Mouse (Mus musculus): ENCODE results near the gene Basp1. TPM values are rescaled to one million over a fixed set of nuclear protein-coding genes. Genes with fewer than 3 reads are reported as not detected.
"Not testable (repeated sequence)": the region's sequence is repeated elsewhere in the genome, so short reads cannot be mapped to it uniquely, and the experiment has no call there.

Gene Basp1
- 1 to 10 TPM; 6.6 to 8.1 TPM for total RNA-seq (2021)
- polyA plus RNA-seq (2012; rRNA removed): 2.4 and 4.2 TPM in 2 replicates
- long read RNA-seq, transcript Basp1-201 (2 exons, 1,855 nt): major isoform, 7 of 8 reads
- long read RNA-seq, partial matches to known transcripts: 0 of 8 reads
- long read RNA-seq, other reads (novel, unspliced or antisense): 1 of 8 reads

DNA sequence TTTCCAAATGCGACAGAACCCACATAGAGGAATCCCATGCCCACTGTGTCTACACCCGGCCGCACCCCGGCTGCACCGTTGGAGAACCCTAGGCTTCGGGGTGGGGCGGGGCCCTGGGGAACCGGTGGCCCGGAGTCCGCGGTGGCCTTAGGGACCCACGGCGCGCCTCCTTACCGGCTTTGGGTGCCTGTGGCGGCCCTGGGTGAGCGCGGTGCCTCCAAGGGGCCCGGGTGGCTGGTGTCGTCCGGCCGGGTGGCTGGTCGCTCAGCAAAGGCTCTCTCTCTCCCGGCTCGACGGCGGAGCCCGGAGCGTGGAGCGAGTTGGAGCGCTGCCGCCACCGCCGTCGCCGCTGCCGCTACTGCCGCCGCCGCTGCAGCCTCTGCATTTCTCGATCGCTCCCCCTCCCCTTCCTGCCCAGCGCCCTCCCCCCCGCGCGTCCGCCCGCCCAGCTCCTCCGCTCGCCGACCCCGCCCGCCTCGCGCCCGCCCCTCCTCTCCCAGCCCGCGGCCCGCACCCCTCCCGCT lies at the start of gene Basp1:
Gene Basp1, minus strand, starts transcription at position 387 of the 524 bp plus-strand sequence.
- peak; percentile 44 for DNase-seq

GRCm38 (mm10) chr15:25463076-25463475 lies 49.5 kb upstream of the Basp1 start:
- DNase-seq: not testable (repeated sequence)

GRCm38 (mm10) chr15:25462056-25462762 lies 48.6 kb upstream of the Basp1 start:
- no peak for DNase-seq

- DNase-seq: no peak
Measured at GRCm38 (mm10) chr15:25459901-25460300, 46.3 kb upstream of the Basp1 start.

DNA sequence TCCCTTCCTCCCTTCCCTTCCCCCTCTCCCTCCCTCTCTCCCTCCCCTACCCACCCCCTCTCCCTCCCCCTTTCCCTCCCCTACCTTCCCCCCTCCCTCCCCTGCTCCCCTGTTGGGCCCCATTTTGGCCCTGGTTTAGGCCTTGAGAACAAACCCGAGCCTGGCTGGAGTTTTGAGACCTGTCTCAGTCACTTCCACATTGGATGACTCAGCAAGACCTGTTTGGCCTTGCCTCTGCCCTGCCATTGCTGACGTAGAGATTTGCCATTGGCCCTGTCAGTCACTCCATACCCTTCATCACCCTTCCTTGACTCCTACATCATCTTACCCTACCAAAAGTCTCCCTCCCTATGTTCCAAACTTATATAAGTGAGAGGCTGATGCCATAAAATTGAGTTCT lies 43.9 kb upstream of the Basp1 start:
- no peak for DNase-seq

DNA sequence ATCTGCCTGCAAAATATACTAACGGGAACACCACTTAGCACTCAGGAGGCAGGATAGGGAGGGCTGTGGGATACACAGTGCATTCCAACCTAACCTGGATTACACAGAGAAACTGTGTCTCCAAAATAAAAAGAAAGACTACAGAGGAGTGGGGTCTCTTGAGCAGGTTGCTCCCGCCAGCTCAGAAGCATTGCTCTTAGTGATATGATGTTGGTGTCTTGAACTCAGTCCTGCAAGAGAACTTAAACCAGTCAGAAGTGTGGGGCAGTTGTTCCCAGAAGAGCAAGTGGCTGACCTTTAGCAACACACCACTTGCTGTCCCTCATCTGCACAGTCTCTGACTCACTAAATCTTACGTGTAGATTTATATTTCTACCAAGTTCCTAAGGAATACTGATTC lies 40.0 kb upstream of the Basp1 start:
- no peak for DNase-seq

DNA sequence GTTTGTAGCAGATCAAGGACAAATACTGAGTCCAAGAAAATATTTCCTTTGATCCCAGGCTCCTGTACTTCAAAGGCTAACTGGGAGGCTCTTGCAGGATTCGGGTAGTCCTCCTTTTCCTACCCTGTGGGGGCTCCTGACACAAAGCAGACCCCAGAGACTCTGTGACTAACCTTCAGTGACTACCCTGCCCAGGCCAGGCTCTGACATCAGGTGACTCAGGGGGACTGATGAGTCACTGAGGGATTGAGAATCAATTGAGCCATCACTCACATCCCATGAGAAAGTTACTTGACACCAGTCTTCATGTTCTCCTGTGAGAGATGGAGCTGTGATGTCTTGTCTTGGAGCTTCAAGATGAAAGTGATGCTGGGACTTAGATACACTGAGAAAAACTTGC lies 35.8 kb upstream of the Basp1 start:
- DNase-seq: peak; percentile 68

DNA sequence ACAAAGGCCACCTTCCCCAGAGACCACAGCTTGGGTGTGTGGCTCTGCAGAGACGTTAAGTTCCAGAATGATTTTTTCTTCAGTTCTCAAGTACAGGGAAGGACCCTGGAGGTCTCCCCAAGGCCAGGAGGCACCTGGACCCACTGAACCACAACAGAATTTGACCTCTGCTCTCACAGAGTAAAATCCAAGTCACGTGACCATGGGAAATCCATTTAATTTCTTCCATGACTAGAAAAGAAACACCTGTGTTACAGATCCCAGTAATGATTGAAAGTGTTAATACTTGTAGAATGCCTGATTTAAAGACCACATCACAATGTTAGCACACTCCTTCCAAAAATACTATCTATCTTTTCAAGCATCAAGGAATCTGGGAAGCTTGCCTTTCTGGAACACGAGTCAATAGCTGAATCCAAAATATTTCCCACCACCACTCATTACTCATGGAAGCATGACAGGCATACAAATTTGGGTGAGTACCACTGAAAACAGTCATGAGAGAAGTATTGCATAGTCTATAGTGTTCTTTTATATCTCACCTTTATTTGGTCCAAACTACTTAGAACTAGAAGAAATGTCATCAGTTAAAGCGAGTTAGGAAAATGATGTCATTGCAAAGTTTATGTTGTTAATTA lies 35.3 kb upstream of the Basp1 start:
- no peak for DNase-seq

DNA sequence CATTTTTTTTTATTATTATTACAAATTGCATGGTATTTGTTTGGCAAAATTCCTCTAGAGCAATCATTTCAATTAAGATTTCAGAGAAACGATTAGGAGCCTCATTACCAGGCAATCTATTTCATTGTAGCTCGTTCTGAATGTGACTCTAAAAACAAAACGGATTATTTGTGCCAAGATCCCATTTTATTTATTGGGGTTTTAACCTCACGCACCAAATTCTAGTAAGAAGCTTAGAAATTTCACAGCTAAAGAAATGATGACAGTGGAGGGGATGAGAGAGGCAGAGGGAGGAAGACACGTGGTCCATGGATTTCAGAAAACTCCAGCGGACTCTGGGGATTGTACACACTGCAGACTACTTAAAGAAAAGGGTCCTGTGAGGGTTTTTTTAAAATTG lies 33.6 kb upstream of the Basp1 start:
- DNase-seq: no peak

GRCm38 (mm10) chr15:25446155-25446487 lies 32.6 kb upstream of the Basp1 start:
- no peak for DNase-seq

- no peak for DNase-seq
Measured at GRCm38 (mm10) chr15:25445361-25446154, 32.0 kb upstream of the Basp1 start.

- peak; percentile 75 for DNase-seq
Measured at GRCm38 (mm10) chr15:25444208-25444607, 30.6 kb upstream of the Basp1 start.

- peak; percentile 10 for DNase-seq
Measured at GRCm38 (mm10) chr15:25443140-25443790, 29.7 kb upstream of the Basp1 start.

GRCm38 (mm10) chr15:25441868-25442185 lies 28.3 kb upstream of the Basp1 start:
- DNase-seq: peak; percentile 7

GRCm38 (mm10) chr15:25440991-25441867 lies 27.7 kb upstream of the Basp1 start:
- peak; percentile 74 for DNase-seq

DNA sequence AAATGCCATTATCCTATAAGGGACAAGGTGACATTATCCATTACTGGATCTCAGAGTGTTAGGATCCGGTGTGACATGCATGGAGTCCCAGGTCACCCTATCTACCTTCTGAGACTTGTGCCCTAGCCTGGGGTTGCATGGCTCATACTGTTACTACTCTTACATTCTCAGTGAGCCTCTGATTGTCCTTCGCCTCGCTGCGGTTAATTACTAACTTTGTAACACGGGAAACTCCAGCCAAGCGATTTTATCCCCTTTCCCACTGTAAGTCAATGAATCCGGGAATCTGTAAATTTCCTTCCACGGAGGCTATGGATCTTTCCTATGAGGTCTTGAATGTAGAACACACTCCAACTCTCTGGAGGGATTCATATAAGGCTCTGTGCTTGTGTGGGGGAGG lies 26.8 kb upstream of the Basp1 start:
- DNase-seq: no peak

- DNase-seq: no peak
Measured at GRCm38 (mm10) chr15:25432341-25432740, 18.8 kb upstream of the Basp1 start.

DNA sequence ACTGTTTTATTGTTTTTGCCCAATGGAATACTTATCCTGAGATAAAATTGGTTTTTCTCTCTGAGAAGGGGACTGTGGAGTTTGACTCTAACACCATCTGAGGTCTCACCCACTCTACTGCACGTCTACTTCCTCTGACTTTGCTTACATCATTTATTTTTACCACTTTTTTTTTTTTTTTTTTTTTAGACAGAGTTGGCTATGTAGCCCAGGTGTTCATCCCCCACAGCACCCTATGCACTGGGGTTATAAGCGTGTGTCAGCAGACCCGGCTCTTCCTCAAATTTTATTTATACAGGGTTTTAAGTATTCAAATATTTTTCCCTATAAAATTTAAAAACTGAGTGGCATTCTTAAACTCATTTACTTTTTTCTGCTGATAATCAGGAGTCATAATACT lies 16.6 kb upstream of the Basp1 start:
- no peak for DNase-seq

DNA sequence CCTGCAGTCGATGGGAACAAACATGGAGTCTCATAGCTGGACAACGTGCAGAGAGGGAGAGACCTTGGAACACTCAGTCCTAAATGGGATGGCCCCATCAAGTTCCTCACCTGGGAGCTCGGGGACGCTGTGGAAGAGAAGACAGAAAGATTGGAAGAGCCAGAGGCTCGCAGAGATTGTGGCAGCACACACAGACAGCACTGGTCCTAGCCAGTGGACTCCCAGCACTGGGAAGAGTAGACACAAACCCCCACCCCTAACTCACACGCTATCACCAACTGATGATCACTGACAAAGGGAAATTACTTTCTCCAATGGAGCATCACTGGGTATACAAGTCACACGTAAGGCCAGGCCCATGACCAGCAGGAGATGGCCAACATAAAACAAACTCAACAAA lies 15.4 kb upstream of the Basp1 start:
- no peak for DNase-seq

DNA sequence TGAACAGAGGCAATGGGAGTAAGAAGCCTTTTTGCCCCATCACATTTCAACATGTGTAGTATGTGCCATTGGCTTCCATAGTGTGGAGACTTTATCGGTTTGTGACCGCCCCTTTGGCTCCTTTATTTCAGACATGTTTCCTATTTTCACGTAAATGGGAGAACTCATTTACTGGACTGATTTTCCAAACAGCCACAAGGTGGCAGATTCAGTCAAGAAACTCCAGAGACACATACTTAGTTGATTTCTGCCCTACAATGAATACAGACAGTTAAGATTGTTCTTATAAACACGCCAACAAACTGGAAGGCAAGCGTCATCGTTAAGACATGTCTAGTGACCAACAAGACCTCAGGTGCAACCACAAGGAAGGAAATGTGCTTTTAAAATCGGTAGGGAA lies 15.0 kb upstream of the Basp1 start:
- peak; percentile 17 for DNase-seq

- peak; percentile 10 for DNase-seq
Measured at GRCm38 (mm10) chr15:25420266-25420665, 6.7 kb upstream of the Basp1 start.

All from adrenal gland, adult 2 months (tissue).